Mouse (Mus musculus) forebrain, postnatal 0 days (tissue): ENCODE results near the gene Rcl1. TPM values are rescaled to one million over a fixed set of nuclear protein-coding genes. Genes with fewer than 3 reads are reported as not detected.

Experiments
- ATAC-seq: fragments of 200-750 bp; cut with Nextera tagmentation; 2 replicates; pipeline ENCODE4 v1.8.0; 2017; ENCODE audit warnings: mild to moderate bottlenecking, moderate library complexity
- DNase-seq: peaks from one replicate; pipeline ENCODE4 v3.0.0-alpha.2; 2015
- H3K27ac ChIP-seq: fragments of 300-500 bp; sonication (generic); 2 replicates; pipeline ENCODE4 v1.5.1; 2014; ENCODE audit warnings: low read depth, mild to moderate bottlenecking, antibody characterized with exemption, low read length, moderate library complexity, mixed read lengths
- H3K27me3 ChIP-seq: fragments of 300-500 bp; sonication (generic); 2 replicates; pipeline ENCODE4 v1.6.1; 2014; ENCODE audit warnings: mild to moderate bottlenecking, low read length, mixed read lengths; ENCODE audit not compliant: insufficient read depth
- H3K36me3 ChIP-seq: fragments of 300-500 bp; sonication (generic); 2 replicates; pipeline ENCODE4 v1.6.1; 2014; ENCODE audit warnings: mild to moderate bottlenecking, moderate library complexity; ENCODE audit not compliant: insufficient read depth
- H3K4me1 ChIP-seq: fragments of 300-500 bp; sonication (generic); 2 replicates; pipeline ENCODE4 v1.6.1; 2014; ENCODE audit warnings: antibody characterized with exemption; ENCODE audit not compliant: insufficient read depth
- H3K4me2 ChIP-seq: fragments of 300-500 bp; sonication (generic); 2 replicates; pipeline ENCODE4 v1.6.1; 2014; ENCODE audit warnings: low read depth, mild to moderate bottlenecking, moderate library complexity
- H3K4me3 ChIP-seq: fragments of 300-500 bp; sonication (generic); 2 replicates; pipeline ENCODE4 v1.5.1; 2014; ENCODE audit warnings: low read depth, low read length, mixed read lengths
- H3K9ac ChIP-seq: fragments of 300-500 bp; sonication (generic); 2 replicates; pipeline ENCODE4 v1.6.1; 2014; ENCODE audit warnings: mild to moderate bottlenecking
- H3K9me3 ChIP-seq: fragments of 300-500 bp; sonication (generic); 2 replicates; pipeline ENCODE4 v1.6.1; 2016; ENCODE audit warnings: low read length
- CTCF ChIP-seq: sonication (generic); IDR thresholded peaks from 2 replicates; pipeline ENCODE4 v1.5.1; 2016; ENCODE audit warnings: antibody characterized with exemption, control low read depth, low read depth
- WGBS: fragments of 180-500 bp; shearing (Covaris S2); extraction: QIAGEN DNeasy Blood & Tissue Kit; methylation state at CpG from one replicate; pipeline ENCODE4 v1.1.7; 2014; 5-methylcytosine and 5-hydroxymethylcytosine counted together
- polyA plus RNA-seq: library from polyadenylated mRNA; unstranded; fragments of >200 nt; fragmentation: Nextera tagmentation; extraction: Ambion mirVana; gene quantifications from 2 replicates; pipeline ENCODE4 v1.2.1, GENCODE M21; 2015
- total RNA-seq: library from RNA; depleted of rRNA; stranded (reverse); fragments of >200 nt; gene quantifications from 2 replicates; pipeline ENCODE4 v1.2.3, GENCODE M21; 2014

The Rcl1 gene
- total and polyA plus RNA-seq, 2 experiments from 2014 or later: 24.0 to 31.8 TPM

DNA sequence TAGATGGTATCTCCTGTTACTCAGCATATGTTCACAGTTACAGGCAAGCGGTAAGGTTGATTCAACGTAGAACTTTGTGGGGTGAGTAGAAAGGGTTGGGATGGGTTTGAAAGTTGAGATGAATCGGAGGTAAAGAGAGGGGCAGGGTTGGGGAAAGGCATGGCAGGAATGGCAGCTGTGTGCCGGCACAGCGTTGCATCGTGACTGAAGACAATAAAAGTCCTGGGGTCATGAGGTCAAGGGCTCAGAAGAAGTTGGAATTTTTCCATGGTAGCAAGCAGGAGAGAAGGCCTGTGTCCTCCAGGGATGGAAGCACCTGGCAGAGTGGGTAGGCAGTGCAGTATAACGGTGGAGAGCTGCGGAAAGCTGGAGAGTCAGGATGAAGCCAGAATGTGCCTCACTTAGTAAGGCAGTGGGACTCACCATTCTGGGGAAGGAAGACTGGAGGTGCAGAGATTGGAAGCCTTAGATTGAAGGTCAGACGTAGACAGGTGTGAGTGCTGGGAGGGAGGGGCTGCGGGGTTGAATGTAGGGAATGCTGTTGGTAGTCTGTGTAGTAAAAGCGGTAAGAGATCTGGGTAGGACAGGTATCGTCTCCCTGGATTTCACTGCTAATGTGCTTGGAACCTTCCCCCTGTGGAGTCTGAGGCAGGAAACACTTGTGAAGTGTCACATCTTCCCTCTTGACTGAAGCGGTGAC is 23.9 kb downstream of the Rcl1 start:
- H3K4me2 ChIP-seq: no peak overlapping the region
- H3K9me3 ChIP-seq: no peaks in the 10 kb centered on the region
- 94% methylated on average over 13 of the region's 13 CpGs for WGBS
- H3K9ac ChIP-seq: no peak overlapping the region
- H3K27me3 ChIP-seq: no peaks in the 10 kb centered on the region
- DNase-seq (no peak), ATAC-seq (no peak)
- H3K27ac ChIP-seq: no peak overlapping the region
- no peak for TF ChIP-seq CTCF
- H3K4me3 ChIP-seq: no peak overlapping the region
- peaks cover 30% of the 10 kb centered on the region for H3K36me3 ChIP-seq
- H3K4me1 ChIP-seq: no peaks in the 10 kb centered on the region

DNA sequence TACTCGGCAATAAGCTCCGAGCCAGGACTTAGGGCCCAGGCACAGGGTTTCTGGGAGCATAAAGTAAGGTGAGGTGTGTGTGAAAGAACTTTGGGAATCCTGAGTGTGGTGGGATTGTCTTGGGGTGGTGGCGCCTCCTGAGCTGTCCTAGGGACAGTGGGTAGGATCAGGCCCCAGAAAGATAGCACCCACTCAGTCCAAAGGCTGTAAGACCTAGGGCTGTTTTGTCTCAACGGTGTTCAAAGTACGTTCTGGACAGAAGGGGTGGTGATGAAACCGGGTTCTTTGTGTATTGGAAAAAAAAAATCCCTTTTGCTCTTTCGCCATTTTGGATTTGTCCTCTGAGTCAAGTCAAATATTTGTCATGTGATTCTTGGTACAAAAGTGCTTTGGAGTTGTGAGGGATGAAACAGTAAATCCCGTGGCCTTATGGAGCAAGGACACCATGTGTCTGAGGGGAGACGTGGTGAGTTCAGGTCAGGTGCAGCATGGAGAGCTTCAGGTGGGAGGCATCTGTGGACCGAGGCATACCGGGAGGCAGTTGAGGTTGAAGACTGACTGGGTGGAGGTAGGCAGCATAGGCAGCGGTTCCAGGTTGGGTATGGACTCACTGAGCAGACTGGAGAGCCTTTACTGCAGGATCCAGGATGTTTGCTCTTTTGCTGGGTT is 25.3 kb downstream of the Rcl1 start:
- H3K4me1 ChIP-seq: no peaks in the 10 kb centered on the region
- no peak for TF ChIP-seq CTCF
- WGBS: 96% methylated on average over 12 of the region's 12 CpGs
- no peaks in the 10 kb centered on the region for H3K27me3 ChIP-seq
- H3K4me2 ChIP-seq: no peak overlapping the region
- no peak for ATAC-seq
- H3K27ac ChIP-seq: no peak overlapping the region
- no peak overlapping the region for H3K9ac ChIP-seq
- H3K4me3 ChIP-seq: no peak overlapping the region
- no peak for DNase-seq
- H3K9me3 ChIP-seq: no peaks in the 10 kb centered on the region
- peaks cover 23% of the 10 kb centered on the region for H3K36me3 ChIP-seq

DNA sequence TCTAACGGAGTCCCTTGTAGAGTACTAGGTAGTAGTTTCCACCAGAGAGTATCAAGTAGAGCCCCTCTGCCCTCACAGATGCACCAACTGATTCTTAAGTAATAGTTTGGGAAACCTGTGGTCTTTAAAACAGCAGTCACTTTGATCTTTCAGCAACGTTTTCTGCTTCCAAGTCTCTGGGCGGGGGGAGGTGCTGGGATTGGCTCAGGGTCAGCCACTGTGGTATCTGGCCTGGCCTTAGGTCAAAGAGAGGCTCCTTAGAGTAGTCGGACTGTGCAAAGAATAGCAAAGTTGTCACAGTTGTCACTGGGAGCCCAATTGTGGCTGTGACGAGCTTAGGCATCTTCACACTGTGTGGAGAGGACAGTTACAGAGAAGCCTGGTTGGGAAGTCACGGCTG is 26.2 kb downstream of the Rcl1 start:
- whole genome bisulfite sequencing: 77% methylated on average over 6 of the region's 6 CpGs
- Histone ChIP-seq H3K4me1 (no peaks in the 10 kb centered on the region), H3K4me3 (no peak overlapping the region), H3K9ac (no peak overlapping the region), H3K27ac (no peak overlapping the region), H3K4me2 (no peak overlapping the region), H3K9me3 (no peaks in the 10 kb centered on the region), H3K36me3 (peaks cover 24% of the 10 kb centered on the region), H3K27me3 (no peaks in the 10 kb centered on the region)
- no peak for DNase-seq
- ATAC-seq: no peak
- no peak for TF ChIP-seq CTCF

DNA sequence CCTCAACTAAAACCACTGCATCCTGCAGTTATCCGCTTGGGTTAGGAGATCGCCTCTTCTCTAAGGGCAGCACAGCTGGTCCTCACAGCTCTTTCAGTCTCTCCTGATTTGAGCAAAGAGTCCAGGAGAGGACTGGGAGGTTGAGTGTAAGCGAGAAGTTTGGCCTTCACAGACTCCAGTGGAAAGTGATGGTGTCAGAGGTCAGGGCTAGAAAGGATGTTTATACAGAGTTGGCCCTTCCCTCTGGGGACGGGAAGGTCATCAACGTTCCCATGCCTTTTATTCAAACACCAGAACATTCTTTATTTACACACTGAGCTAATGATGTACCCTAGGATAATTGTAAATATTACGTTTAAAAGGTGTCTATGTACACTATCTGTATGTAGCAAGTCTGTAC is 27.0 kb downstream of the Rcl1 start:
- TF ChIP-seq CTCF: no peak
- H3K4me3 ChIP-seq: no peak overlapping the region
- ATAC-seq (no peak), DNase-seq (no peak)
- no peaks in the 10 kb centered on the region for H3K4me1 ChIP-seq
- H3K27me3 ChIP-seq: no peaks in the 10 kb centered on the region
- H3K9me3 ChIP-seq: no peaks in the 10 kb centered on the region
- H3K4me2 ChIP-seq: no peak overlapping the region
- H3K36me3 ChIP-seq: peaks cover 29% of the 10 kb centered on the region
- H3K27ac ChIP-seq: no peak overlapping the region
- 90% methylated on average over 6 of the region's 6 CpGs for WGBS
- no peak overlapping the region for H3K9ac ChIP-seq

DNA sequence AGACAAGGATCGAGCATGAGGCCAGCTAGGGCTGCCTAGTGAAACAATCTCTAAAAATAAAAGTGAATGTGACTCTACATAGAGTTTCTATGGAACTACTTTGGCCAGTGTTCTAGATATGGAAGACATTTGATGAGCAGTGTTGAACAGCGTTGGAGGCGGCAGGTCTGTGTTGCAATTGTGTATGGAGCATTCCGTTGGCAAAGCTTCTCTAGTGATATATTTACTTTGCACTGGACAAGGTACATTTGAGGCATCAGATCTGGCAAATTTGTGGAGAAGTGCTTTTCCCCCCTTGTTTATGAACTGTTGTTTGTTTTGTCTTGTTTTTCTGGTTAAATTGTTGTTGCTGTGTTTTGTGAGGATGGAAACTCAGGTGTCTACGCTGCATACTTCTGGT is 28.4 kb downstream of the Rcl1 start:
- ATAC-seq: no peak
- no peak for TF ChIP-seq CTCF
- no peak overlapping the region for H3K9ac ChIP-seq

DNA sequence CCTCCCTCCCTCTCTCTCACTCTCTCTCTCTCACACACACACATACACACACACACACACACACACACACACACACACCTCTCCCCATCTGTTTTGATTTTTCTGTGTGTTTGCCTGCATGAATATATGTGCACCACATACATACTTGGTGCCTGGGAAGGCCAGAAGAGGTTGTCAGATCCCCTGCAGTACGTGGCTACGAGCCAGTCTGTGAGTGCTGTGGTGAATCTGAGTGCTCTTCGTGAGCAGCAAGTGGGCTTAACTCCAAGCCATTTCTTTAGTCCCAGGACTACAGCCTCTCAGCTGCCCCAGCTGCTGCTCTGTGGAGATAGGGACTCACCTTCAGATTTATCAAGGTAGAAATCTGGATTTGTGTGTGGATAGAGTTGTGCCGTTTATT is 30.0 kb downstream of the Rcl1 start:
- H3K27ac ChIP-seq: no peak overlapping the region
- ATAC-seq: no peak
- no peak for TF ChIP-seq CTCF

More for the DNA sequence above, 28.4 kb downstream of the Rcl1 start:
- 96% methylated on average over 5 of the region's 5 CpGs for WGBS
- no peak for DNase-seq
- no peak overlapping the region for H3K4me3 ChIP-seq
- no peak overlapping the region for H3K27ac ChIP-seq
- H3K4me1 ChIP-seq: no peaks in the 10 kb centered on the region
- H3K36me3 ChIP-seq: peaks cover 25% of the 10 kb centered on the region
- no peaks in the 10 kb centered on the region for H3K27me3 ChIP-seq
- no peaks in the 10 kb centered on the region for H3K9me3 ChIP-seq
- no peak overlapping the region for H3K4me2 ChIP-seq

DNA sequence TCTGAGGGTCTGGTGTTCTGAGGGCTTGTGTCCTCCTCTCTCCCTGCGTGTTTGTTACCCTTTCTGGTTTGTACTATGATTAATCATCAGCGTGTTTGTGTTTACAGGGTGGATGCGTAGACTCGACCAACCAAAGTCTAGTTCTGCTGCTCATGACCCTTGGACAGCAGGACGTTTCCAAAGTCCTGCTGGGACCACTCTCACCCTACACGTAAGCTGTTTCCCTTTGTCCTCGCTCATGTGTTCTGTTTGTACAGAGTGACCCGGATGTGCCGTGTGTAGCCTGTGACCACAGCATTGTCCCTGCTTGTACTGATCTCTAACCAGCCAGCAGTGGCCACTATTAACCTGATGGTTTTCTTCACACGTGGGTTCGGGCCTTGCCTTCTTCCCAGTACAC is 33.1 kb downstream of the Rcl1 start:
- H3K9me3 ChIP-seq: no peaks in the 10 kb centered on the region
- no peak overlapping the region for H3K27ac ChIP-seq
- no peak overlapping the region for H3K4me2 ChIP-seq
- no peak for ATAC-seq
- no peak overlapping the region for H3K9ac ChIP-seq
- no peaks in the 10 kb centered on the region for H3K27me3 ChIP-seq
- TF ChIP-seq CTCF: no peak
- 90% methylated on average over 11 of the region's 11 CpGs for WGBS
- H3K36me3 ChIP-seq: peaks cover 31% of the 10 kb centered on the region
- no peak overlapping the region for H3K4me3 ChIP-seq
- DNase-seq: no peak
- H3K4me1 ChIP-seq: no peaks in the 10 kb centered on the region

More for the DNA sequence above, 30.0 kb downstream of the Rcl1 start:
- WGBS: 84% methylated on average over 4 of the region's 4 CpGs
- H3K9ac ChIP-seq: no peak overlapping the region
- no peaks in the 10 kb centered on the region for H3K4me1 ChIP-seq
- no peak overlapping the region for H3K4me2 ChIP-seq
- H3K27me3 ChIP-seq: no peaks in the 10 kb centered on the region
- no peak for DNase-seq
- H3K4me3 ChIP-seq: no peak overlapping the region
- H3K36me3 ChIP-seq: peaks cover 29% of the 10 kb centered on the region
- H3K9me3 ChIP-seq: no peaks in the 10 kb centered on the region
